Mouse (Mus musculus) kidney, postnatal 0 days (tissue): ENCODE data around the gene Opn4. TPM values are rescaled to one million over a fixed set of nuclear protein-coding genes. Genes with fewer than 3 reads are reported as not detected.

Experiments used
- ATAC-seq: fragments of 200-750 bp; cut with Nextera tagmentation; replicated peaks from 2 replicates; pipeline ENCODE4 v1.8.0; 2017; ENCODE audit warnings: low read depth, moderate number of reproducible peaks, moderate TSS enrichment, moderate library complexity; ENCODE audit not compliant: low FRiP score
- DNase-seq: peaks from one replicate; pipeline ENCODE4 v3.0.0-alpha.2; 2016; ENCODE audit warnings: low spot score
- H3K27ac ChIP-seq: fragments of 300-500 bp; sonication (generic); 2 replicates; pipeline ENCODE4 v1.5.1; 2014; ENCODE audit warnings: mild to moderate bottlenecking
- H3K27me3 ChIP-seq: fragments of 300-500 bp; sonication (generic); 2 replicates; pipeline ENCODE4 v1.6.1; 2014; ENCODE audit warnings: low read length, mixed read lengths; ENCODE audit not compliant: insufficient read depth
- H3K36me3 ChIP-seq: fragments of 300-500 bp; sonication (generic); 2 replicates; pipeline ENCODE4 v1.6.1; 2014; ENCODE audit warnings: low read length, mixed read lengths; ENCODE audit not compliant: insufficient read depth
- H3K4me1 ChIP-seq: fragments of 300-500 bp; sonication (generic); replicated peaks from 2 replicates; pipeline ENCODE4 v1.6.1; 2014; ENCODE audit warnings: antibody characterized with exemption, low read length, mixed read lengths; ENCODE audit not compliant: insufficient read depth
- H3K4me2 ChIP-seq: fragments of 300-500 bp; sonication (generic); 2 replicates; pipeline ENCODE4 v1.6.1; 2014; ENCODE audit warnings: mild to moderate bottlenecking, low read length, moderate library complexity, mixed read lengths
- H3K4me3 ChIP-seq: fragments of 300-500 bp; sonication (generic); replicated peaks from 2 replicates; pipeline ENCODE4 v1.5.1; 2014; ENCODE audit warnings: low read depth, low read length
- H3K9ac ChIP-seq: fragments of 300-500 bp; sonication (generic); 2 replicates; pipeline ENCODE4 v1.6.1; 2014; ENCODE audit warnings: low read depth, low read length
- H3K9me3 ChIP-seq: fragments of 300-500 bp; sonication (generic); replicated peaks from 2 replicates; pipeline ENCODE4 v1.6.1; 2016; ENCODE audit warnings: low read length, inconsistent platforms, mixed read lengths
- CTCF ChIP-seq: IDR thresholded peaks from 2 replicates; pipeline ENCODE4 v1.5.1; 2016; ENCODE audit warnings: antibody characterized with exemption, low read depth, mild to moderate bottlenecking, moderate library complexity
- WGBS: fragments of 180-500 bp; shearing (Covaris S2); extraction: QIAGEN DNeasy Blood & Tissue Kit; methylation state at CpG from one replicate; pipeline ENCODE4 v1.1.7; 2014; 5-methylcytosine and 5-hydroxymethylcytosine counted together
- polyA plus RNA-seq: library from polyadenylated mRNA; unstranded; fragments of >200 nt; fragmentation: Nextera tagmentation; extraction: Ambion mirVana; gene quantifications from 2 replicates; pipeline ENCODE4 v1.2.1, GENCODE M21; 2015

Opn4 gene
- polyA plus RNA-seq, 1 experiment from 2014 or later, result 0.22 TPM

DNA sequence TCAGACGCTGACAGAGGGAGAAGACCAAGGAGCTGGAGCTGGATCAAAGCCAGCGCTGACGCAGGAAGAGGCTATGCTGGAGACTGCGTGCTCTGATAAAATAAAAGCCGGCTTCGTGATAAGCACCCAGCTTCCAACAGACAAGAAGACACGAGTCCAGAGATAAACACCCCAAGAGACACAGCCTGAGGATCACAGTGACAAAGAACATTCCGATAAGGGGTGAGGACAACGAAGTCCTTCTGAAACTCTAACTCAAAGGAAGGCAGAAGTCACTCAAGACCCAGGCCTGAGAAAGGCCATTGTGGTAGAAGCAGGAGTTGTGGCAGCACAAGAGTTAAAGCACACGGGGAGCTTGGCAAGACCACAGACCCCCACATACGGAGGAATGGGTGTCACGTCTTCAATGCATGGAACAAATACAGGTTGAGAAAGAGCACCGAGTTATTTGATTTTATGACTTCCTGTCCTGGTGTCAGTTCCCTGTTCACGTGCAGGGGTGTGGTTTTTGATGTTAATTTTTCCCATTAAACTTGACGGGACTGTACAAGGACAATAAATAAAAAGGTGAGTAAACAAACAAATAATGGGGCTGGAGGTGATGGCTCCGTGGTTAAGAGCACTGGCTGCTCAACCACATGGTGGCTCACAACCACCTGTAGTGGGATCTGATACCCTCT is 23.7 kb upstream of the Opn4 start:
- Histone ChIP-seq H3K27ac (no peak overlapping the region), H3K9ac (no peak overlapping the region), H3K9me3 (no peaks in the 10 kb centered on the region), H3K27me3 (no peaks in the 10 kb centered on the region), H3K4me3 (no peak overlapping the region), H3K36me3 (no peaks in the 10 kb centered on the region), H3K4me2 (no peak overlapping the region), H3K4me1 (no peaks in the 10 kb centered on the region)
- TF ChIP-seq CTCF, result no peak
- DNase-seq (no peak), ATAC-seq (no peak)
- 53% methylated on average over 16 of the region's 16 CpGs for WGBS

DNA sequence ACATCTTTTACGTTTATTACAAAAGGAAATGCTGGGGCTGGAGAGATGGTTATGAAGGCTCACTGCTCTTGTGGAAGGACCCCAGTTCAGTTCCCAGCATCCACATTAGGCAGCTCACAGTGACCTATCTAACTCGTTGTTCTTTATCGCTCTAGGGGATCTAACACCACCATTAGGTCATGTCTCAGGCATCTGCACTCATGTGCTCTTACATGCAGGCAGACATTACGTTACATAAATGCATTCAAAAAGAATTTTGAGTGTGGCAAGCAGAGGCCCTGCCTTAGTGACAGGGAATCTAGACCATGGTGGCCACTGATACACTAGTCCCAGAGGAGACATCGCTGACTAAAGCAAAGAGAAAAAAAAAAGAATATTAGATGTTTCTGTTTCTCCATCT is 23.1 kb upstream of the Opn4 start:
- ATAC-seq, result no peak
- H3K4me1 ChIP-seq, result no peaks in the 10 kb centered on the region
- no peak for DNase-seq
- H3K4me2 ChIP-seq, result no peak overlapping the region
- no peaks in the 10 kb centered on the region for H3K27me3 ChIP-seq
- no peaks in the 10 kb centered on the region for H3K36me3 ChIP-seq
- H3K9me3 ChIP-seq, result no peaks in the 10 kb centered on the region
- H3K4me3 ChIP-seq, result no peak overlapping the region
- TF ChIP-seq CTCF, result no peak
- H3K27ac ChIP-seq, result no peak overlapping the region
- 87% methylated on average over 5 of the region's 5 CpGs for whole genome bisulfite sequencing
- no peak overlapping the region for H3K9ac ChIP-seq

DNA sequence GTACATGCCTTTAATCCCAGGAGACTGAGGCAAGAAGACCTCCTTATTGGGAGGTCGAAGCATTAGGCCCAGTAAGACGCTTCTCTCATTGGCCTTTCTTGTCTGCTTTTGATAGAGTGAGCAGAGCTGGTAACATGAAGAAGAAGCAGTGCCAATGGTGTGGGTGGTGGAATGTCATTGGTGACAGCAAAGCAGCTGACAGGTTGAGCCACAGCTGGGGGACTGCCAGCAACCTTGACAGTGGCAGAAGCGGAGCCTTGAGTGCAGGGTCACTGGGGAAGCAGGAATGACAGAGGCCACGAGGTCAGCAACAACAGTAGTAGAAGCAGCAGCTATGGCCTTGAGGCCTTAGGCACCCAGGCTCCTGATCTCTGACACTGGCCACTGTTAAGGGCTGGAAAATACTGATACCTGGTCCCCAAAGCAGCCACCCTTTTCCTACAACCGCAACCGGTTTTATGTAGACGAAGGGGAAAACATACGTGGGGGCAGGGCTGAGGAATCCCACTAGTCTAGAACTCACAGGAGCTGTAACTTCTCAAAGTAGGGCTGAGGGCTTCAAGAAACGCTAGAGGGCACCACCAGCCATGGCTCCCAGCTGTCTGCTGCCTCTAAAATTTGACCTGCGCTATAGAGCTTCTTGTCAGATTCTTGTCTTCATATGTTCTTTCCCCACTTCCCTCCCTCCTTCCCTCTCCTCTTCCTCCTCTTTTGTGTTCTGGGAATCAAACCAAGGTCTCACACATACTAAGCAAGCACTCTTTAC is 20.9 kb upstream of the Opn4 start:
- no peaks in the 10 kb centered on the region for H3K4me1 ChIP-seq
- H3K4me3 ChIP-seq, result no peak overlapping the region
- H3K36me3 ChIP-seq, result no peaks in the 10 kb centered on the region
- no peak for ATAC-seq
- H3K9me3 ChIP-seq, result no peaks in the 10 kb centered on the region
- no peak overlapping the region for H3K9ac ChIP-seq
- no peaks in the 10 kb centered on the region for H3K27me3 ChIP-seq
- WGBS, result 41% methylated on average over 10 of the region's 10 CpGs
- DNase-seq, result peak; percentile 72
- H3K4me2 ChIP-seq, result no peak overlapping the region
- no peak overlapping the region for H3K27ac ChIP-seq
- TF ChIP-seq CTCF, result peak; percentile 77

DNA sequence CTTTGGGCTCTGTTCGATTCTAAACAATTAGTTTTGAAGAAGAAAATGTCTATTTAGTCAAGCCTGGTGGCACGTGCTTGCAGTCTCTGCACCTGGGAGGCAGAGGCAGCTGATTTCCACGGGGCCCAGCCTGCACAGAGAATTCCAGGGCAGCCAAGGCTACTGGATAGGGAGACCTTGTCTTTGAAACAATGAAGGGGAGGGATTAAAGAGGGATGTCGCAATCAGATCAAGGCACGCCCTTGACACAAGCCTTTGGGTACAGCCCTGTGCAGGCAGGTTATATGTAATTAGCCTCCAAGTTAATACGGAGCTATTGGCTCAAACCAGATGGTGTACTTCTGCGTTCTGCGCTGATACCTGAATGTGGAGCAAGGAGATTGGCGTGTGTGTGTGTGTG is 18.9 kb upstream of the Opn4 start:
- no peak overlapping the region for H3K4me2 ChIP-seq
- DNase-seq (no peak), ATAC-seq (no peak)
- no peak overlapping the region for H3K9ac ChIP-seq
- no peaks in the 10 kb centered on the region for H3K4me1 ChIP-seq
- WGBS, result 35% methylated on average over 9 of the region's 9 CpGs
- TF ChIP-seq CTCF, result no peak
- H3K27me3 ChIP-seq, result no peaks in the 10 kb centered on the region
- no peaks in the 10 kb centered on the region for H3K9me3 ChIP-seq
- H3K4me3 ChIP-seq, result no peak overlapping the region
- no peaks in the 10 kb centered on the region for H3K36me3 ChIP-seq
- H3K27ac ChIP-seq, result no peak overlapping the region

DNA sequence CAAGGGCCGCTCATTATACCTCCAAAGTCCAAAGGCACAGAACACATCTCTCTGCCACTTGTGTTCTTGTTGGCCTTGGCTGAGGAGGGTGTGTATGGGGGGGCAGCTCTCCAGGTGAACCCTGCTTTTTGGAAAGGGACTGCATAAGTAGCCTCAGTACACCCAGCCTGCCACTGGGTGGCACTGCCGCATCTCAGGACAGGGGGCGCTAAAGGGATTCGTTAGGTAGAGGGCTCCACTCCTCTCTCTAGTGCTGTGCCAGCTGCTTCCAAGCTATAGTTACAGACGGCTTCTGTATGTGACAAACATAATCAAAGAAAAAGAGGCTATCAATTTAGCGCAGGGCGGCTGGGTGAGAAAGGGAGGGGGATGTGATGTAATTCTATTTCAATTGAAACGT is 16.9 kb upstream of the Opn4 start:
- Histone ChIP-seq H3K9me3 (no peaks in the 10 kb centered on the region), H3K27me3 (no peaks in the 10 kb centered on the region), H3K36me3 (no peaks in the 10 kb centered on the region), H3K4me3 (no peak overlapping the region), H3K4me1 (no peaks in the 10 kb centered on the region), H3K9ac (no peak overlapping the region), H3K27ac (no peak overlapping the region), H3K4me2 (no peak overlapping the region)
- DNase-seq, result peak; percentile 93
- TF ChIP-seq CTCF, result peak; percentile 96
- 4% methylated on average over 8 of the region's 8 CpGs for WGBS
- peak; percentile 60; the same call in 1 of the 2 replicates for ATAC-seq

DNA sequence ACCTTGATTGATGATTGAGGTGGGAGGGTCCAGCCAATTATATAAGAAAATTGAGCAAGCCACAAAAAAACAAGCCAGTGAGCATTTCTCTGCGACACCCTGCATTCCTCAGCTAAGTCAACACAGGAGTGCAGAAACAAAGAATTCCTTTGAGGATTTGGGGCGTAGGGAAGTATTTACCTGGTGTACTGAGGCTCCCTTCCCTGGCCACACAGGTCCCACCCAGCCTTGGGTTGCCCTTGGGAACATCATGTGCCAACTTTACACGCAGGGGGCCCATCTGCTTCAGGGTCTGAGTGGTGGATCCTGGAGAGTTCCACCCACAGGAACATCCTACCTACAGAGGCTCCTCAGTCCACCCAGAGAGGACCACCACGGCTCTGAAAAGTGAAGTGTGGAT is 15.7 kb upstream of the Opn4 start:
- WGBS, result 43% methylated on average over 4 of the region's 4 CpGs
- Histone ChIP-seq H3K27ac (no peak overlapping the region), H3K27me3 (no peaks in the 10 kb centered on the region), H3K4me3 (no peak overlapping the region), H3K4me1 (no peaks in the 10 kb centered on the region), H3K4me2 (no peak overlapping the region), H3K9ac (no peak overlapping the region), H3K9me3 (no peaks in the 10 kb centered on the region), H3K36me3 (no peaks in the 10 kb centered on the region)
- DNase-seq (no peak), ATAC-seq (no peak)
- no peak for TF ChIP-seq CTCF
